Mouse (Mus musculus): ENCODE measurements around the gene Tead2. TPM values are rescaled to one million over a fixed set of nuclear protein-coding genes. Genes with fewer than 3 reads are reported as not detected.
A peak's percentile ranks its signal among the peaks of the same experiment; 100 is the strongest.
"Not testable (repeated sequence)": the region's sequence is repeated elsewhere in the genome, so short reads cannot be mapped to it uniquely, and the experiment has no call there.

Tead2 gene
- 0.62 TPM in 1 of 2 replicates, not detected in the other for total RNA-seq (2014; fragmentation: Nextera tagmentation)
- total RNA-seq (2017), result not detected in 2 replicates

- no peak for ATAC-seq (replicated peaks; ENCODE audit: poor library complexity, severe bottlenecking)
Measured at GRCm38 (mm10) chr7:45215673-45216441, at the start of gene Tead2. Gene Tead2, plus strand, starts transcription at chr7:45215753.

GRCm38 (mm10) chr7:45166950-45167401, 48.6 kb upstream of the Tead2 start:
- no peak for ATAC-seq (replicated peaks; ENCODE audit: poor library complexity, severe bottlenecking)

GRCm38 (mm10) chr7:45167761-45168445, 47.6 kb upstream of the Tead2 start:
- ATAC-seq (replicated peaks; ENCODE audit: poor library complexity, severe bottlenecking), result no peak

- ATAC-seq (replicated peaks; ENCODE audit: poor library complexity, severe bottlenecking), result no peak
Measured at GRCm38 (mm10) chr7:45168656-45169055, 46.9 kb upstream of the Tead2 start.

- no peak for ATAC-seq (replicated peaks; ENCODE audit: poor library complexity, severe bottlenecking)
Measured at GRCm38 (mm10) chr7:45169495-45169894, 46.1 kb upstream of the Tead2 start.

GRCm38 (mm10) chr7:45172974-45173373, 42.6 kb upstream of the Tead2 start:
- 0 out of 2 replicates have a peak, but pooled peaks have one; percentile 15 for ATAC-seq (replicated peaks; ENCODE audit: poor library complexity, severe bottlenecking)

GRCm38 (mm10) chr7:45173772-45174171, 41.8 kb upstream of the Tead2 start:
- not testable (repeated sequence) for ATAC-seq (replicated peaks; ENCODE audit: poor library complexity, severe bottlenecking)

- peak; percentile 21; the same call in 1 of the 2 replicates for ATAC-seq (replicated peaks; ENCODE audit: poor library complexity, severe bottlenecking)
Measured at GRCm38 (mm10) chr7:45174567-45175280, 40.8 kb upstream of the Tead2 start.

GRCm38 (mm10) chr7:45175398-45175797, 40.2 kb upstream of the Tead2 start:
- no peak for ATAC-seq (replicated peaks; ENCODE audit: poor library complexity, severe bottlenecking)

- ATAC-seq (replicated peaks; ENCODE audit: poor library complexity, severe bottlenecking), result no peak
Measured at GRCm38 (mm10) chr7:45175929-45176328, 39.6 kb upstream of the Tead2 start.

- ATAC-seq (replicated peaks; ENCODE audit: poor library complexity, severe bottlenecking), result no peak
Measured at GRCm38 (mm10) chr7:45176356-45176755, 39.2 kb upstream of the Tead2 start.

- no peak for ATAC-seq (replicated peaks; ENCODE audit: poor library complexity, severe bottlenecking)
Measured at GRCm38 (mm10) chr7:45178550-45178949, 37.0 kb upstream of the Tead2 start.

GRCm38 (mm10) chr7:45179469-45179868, 36.1 kb upstream of the Tead2 start, which contains the start of gene Gfy:
Gene Gfy, minus strand, starts transcription at chr7:45179569.
- ATAC-seq (replicated peaks; ENCODE audit: poor library complexity, severe bottlenecking), result no peak

- ATAC-seq (replicated peaks; ENCODE audit: poor library complexity, severe bottlenecking), result no peak
Measured at GRCm38 (mm10) chr7:45180896-45181477, 34.6 kb upstream of the Tead2 start, which contains the start of gene Pth2. Gene Pth2, plus strand, starts transcription at chr7:45180995.

GRCm38 (mm10) chr7:45181540-45181939, 34.0 kb upstream of the Tead2 start:
- peak; percentile 13; the same call in 1 of the 2 replicates for ATAC-seq (replicated peaks; ENCODE audit: poor library complexity, severe bottlenecking)

GRCm38 (mm10) chr7:45182199-45182601, 33.4 kb upstream of the Tead2 start:
- ATAC-seq (replicated peaks; ENCODE audit: poor library complexity, severe bottlenecking), result peak; percentile 91

GRCm38 (mm10) chr7:45182606-45183005, 32.9 kb upstream of the Tead2 start:
- ATAC-seq (replicated peaks; ENCODE audit: poor library complexity, severe bottlenecking), result peak; percentile 2; the same call in 1 of the 2 replicates

- no peak for ATAC-seq (replicated peaks; ENCODE audit: poor library complexity, severe bottlenecking)
Measured at GRCm38 (mm10) chr7:45183672-45184071, 31.9 kb upstream of the Tead2 start.

- ATAC-seq (replicated peaks; ENCODE audit: poor library complexity, severe bottlenecking), result no peak
Measured at GRCm38 (mm10) chr7:45185921-45186320, 29.6 kb upstream of the Tead2 start.

- ATAC-seq (replicated peaks; ENCODE audit: poor library complexity, severe bottlenecking), result no peak
Measured at GRCm38 (mm10) chr7:45189600-45189999, 26.0 kb upstream of the Tead2 start.
